Mouse (Mus musculus): Measurements from ENCODE around the gene Gm20604. TPM values are rescaled to one million over a fixed set of nuclear protein-coding genes. Genes with fewer than 3 reads are reported as not detected.

Gene Gm20604
- polyA plus RNA-seq, 1 experiment from 2014 or later = 34.1 TPM

Other genes with a start within 250 kb of the Gm20604 start
- gene Chga, start 203.7 kb downstream of the Gm20604 start, polyA plus RNA-seq (2014; fragmentation: Nextera tagmentation; extraction: Ambion mirVana) = 24.8 and 27.1 TPM in 2 replicates
- gene Itpk1, start 53.7 kb downstream of the Gm20604 start, polyA plus RNA-seq (2014; fragmentation: Nextera tagmentation; extraction: Ambion mirVana) = 14.1 and 16.8 TPM in 2 replicates
- 35.7 and 42.9 TPM in 2 replicates for gene Moap1, start 15.0 kb downstream of the Gm20604 start, polyA plus RNA-seq (2014; fragmentation: Nextera tagmentation; extraction: Ambion mirVana)
- 10.8 and 11.3 TPM in 2 replicates for gene Tmem251, start 14.9 kb downstream of the Gm20604 start, polyA plus RNA-seq (2014; fragmentation: Nextera tagmentation; extraction: Ambion mirVana)
- gene Gm28051, start 907 bp downstream of the Gm20604 start, polyA plus RNA-seq (2014; fragmentation: Nextera tagmentation; extraction: Ambion mirVana) = not detected in 2 replicates
- 47.2 and 56.2 TPM in 2 replicates for gene Gon7, start 869 bp downstream of the Gm20604 start, polyA plus RNA-seq (2014; fragmentation: Nextera tagmentation; extraction: Ambion mirVana)
- gene Ubr7, start 705 bp downstream of the Gm20604 start, polyA plus RNA-seq (2014; fragmentation: Nextera tagmentation; extraction: Ambion mirVana) = 58.8 and 69.1 TPM in 2 replicates
- gene Btbd7, start 119.8 kb upstream of the Gm20604 start, polyA plus RNA-seq (2014; fragmentation: Nextera tagmentation; extraction: Ambion mirVana) = 19.6 and 20.6 TPM in 2 replicates
- not detected in 2 replicates for gene Cox8c, start 140.6 kb upstream of the Gm20604 start, polyA plus RNA-seq (2014; fragmentation: Nextera tagmentation; extraction: Ambion mirVana)
- gene Unc79, start 190.2 kb upstream of the Gm20604 start, polyA plus RNA-seq (2014; fragmentation: Nextera tagmentation; extraction: Ambion mirVana) = 3.7 and 4.5 TPM in 2 replicates

Measured in hindbrain, embryonic 11.5 days (tissue).